Mouse (Mus musculus): ENCODE data around the gene Tssk1. TPM values are rescaled to one million over a fixed set of nuclear protein-coding genes. Genes with fewer than 3 reads are reported as not detected.

Tssk1 gene
- total and polyA plus RNA-seq, 3 experiments = 0.16 TPM; not detected in 2

DNA sequence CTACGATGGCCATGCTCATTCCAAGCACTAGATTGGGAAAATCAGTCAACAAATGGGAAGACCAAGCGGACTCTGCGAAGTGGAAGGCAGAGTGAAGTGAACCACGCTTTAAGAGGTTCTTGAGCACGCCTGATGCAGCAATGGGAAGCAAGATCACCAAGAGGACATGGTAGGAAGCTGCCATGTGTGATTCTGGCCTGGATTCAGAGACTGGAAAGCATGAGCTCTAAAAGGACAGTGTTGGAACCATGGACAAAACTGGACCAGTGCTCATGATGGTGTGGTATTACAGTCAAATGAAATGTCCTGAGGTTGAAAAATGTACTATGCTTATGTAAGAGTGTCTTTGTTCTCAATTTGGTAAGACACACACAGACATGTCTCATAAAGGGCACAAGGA is 42.7 kb upstream of the Tssk1 start:
- in situ Hi-C loops (cut with MboI; ENCODE audit: low pct_ligation_motif_present, low pct_unique_long_range_greater_than_20kb, low sequenced_read_pairs) (no loop called here), dilution Hi-C loops (cut with MboI; ENCODE audit: extremely low pct_ligation_motif_present, extremely low pct_unique_long_range_greater_than_20kb, low sequenced_read_pairs) (no loop called here)
- no peak for DNase-seq (ENCODE audit: extremely low read depth)
- TF ChIP-seq PAX5 (IDR thresholded peaks at IDR 0.05; ENCODE audit: low read length) = no peak
- TF ChIP-seq USF2 (conservative IDR thresholded peaks at IDR 0.05; ENCODE audit: low read depth, low read length) = no peak
- no peak for TF ChIP-seq RAD21 (IDR thresholded peaks at IDR 0.05; ENCODE audit: low read depth, low read length)
- no peak for TF ChIP-seq ZC3H11A (IDR thresholded peaks at IDR 0.05; ENCODE audit: low read depth, low read length)
- TF ChIP-seq TBP (conservative IDR thresholded peaks at IDR 0.05; ENCODE audit: low read depth, low read length) = no peak
- TF ChIP-seq SMC3 (IDR thresholded peaks at IDR 0.05; ENCODE audit: low read depth, low read length) = no peak
- TF ChIP-seq ZNF384 (IDR thresholded peaks at IDR 0.05; ENCODE audit: low read depth, low read length) = no peak
- TF ChIP-seq KAT2A (IDR thresholded peaks at IDR 0.05; ENCODE audit: insufficient replicate concordance, low read length) = no peak
- TF ChIP-seq MAFK (IDR thresholded peaks at IDR 0.05; ENCODE audit: insufficient replicate concordance, low read length) = no peak
- TF ChIP-seq CHD2 (IDR thresholded peaks at IDR 0.05; ENCODE audit: low read length) = no peak
- TF ChIP-seq ZKSCAN1 (IDR thresholded peaks at IDR 0.05; ENCODE audit: borderline replicate concordance, low read depth, low read length) = no peak
- TF ChIP-seq POLR2AphosphoS2 (IDR thresholded peaks at IDR 0.05; ENCODE audit: low read depth, low read length) = no peak
- no peak for TF ChIP-seq MAX (IDR thresholded peaks at IDR 0.05; ENCODE audit: low read length)
- no peak for TF ChIP-seq TCF12 (IDR thresholded peaks at IDR 0.05; ENCODE audit: low read depth, low read length)
- no peak for TF ChIP-seq E2F4 (IDR thresholded peaks at IDR 0.05; ENCODE audit: insufficient replicate concordance, low read depth, low read length)
- no peak for TF ChIP-seq BHLHE40 (IDR thresholded peaks at IDR 0.05; ENCODE audit: low read depth, low read length)
- TF ChIP-seq POLR2A (IDR thresholded peaks at IDR 0.05; ENCODE audit: low read depth, low read length) = no peak
- Histone ChIP-seq H3K9me3 (replicated peaks; ENCODE audit: low read length) (no peaks in the 10 kb centered on the region), H3K27me3 (replicated peaks) (no peaks in the 10 kb centered on the region), H3K4me1 (ENCODE audit: control insufficient read depth in 1 of 2, insufficient read depth in 2 of 2) (no peaks in the 10 kb centered on the region; a peak in 1 of 4 replicates), H3K4me2 (ENCODE audit: insufficient read depth, low read depth, poor library complexity, severe bottlenecking) (no peak overlapping the region), H3K79me2 (replicated peaks; ENCODE audit: control insufficient read depth, extremely low read depth, insufficient read depth, poor library complexity, severe bottlenecking) (no peaks in the 10 kb centered on the region), H3K27ac (ENCODE audit: insufficient read depth, low read depth) (no peak overlapping the region), H3K36me3 (replicated peaks in 1 of 2; ENCODE audit: control insufficient read depth in 1 of 2, insufficient read depth in 1 of 2, low read length in 1 of 2) (peaks cover 59 to 91% of the 10 kb centered on the region in 2 experiments), H3K9ac (ENCODE audit: insufficient read depth, low read depth) (no peak overlapping the region), H3K4me3 (replicated peaks in 1 of 3; ENCODE audit: low read depth in 2 of 3, low read length in 2 of 3, poor library complexity in 1 of 3) (no peak overlapping the region)

DNA sequence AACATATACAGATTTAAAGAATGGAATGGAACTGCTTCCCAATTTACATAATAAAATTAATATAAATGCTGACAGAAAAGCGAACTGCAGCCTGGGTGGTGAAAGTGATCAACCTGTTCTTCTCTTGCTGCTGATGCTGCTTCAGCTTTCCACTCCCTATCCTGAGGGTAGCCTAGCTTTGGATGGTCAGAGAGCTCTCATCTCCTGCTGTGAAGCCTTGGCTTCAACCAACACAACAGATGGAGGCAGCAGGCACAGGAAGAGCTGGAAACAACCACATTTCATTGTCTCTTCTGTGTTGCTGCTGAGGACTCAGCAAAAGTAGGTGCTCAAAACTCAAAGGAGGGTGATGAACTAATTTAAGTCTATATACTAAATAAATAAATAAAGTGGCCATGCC is 42.2 kb upstream of the Tssk1 start:
- in situ Hi-C loops (cut with MboI; ENCODE audit: low pct_ligation_motif_present, low pct_unique_long_range_greater_than_20kb, low sequenced_read_pairs) = no loop called here
- TF ChIP-seq ZNF384 (IDR thresholded peaks at IDR 0.05; ENCODE audit: low read depth, low read length) = no peak
- TF ChIP-seq MXI1 (IDR thresholded peaks at IDR 0.05; ENCODE audit: low read depth, low read length) = no peak
- TF ChIP-seq POLR2AphosphoS2 (IDR thresholded peaks at IDR 0.05; ENCODE audit: low read depth, low read length) = no peak
- no peak for TF ChIP-seq ZKSCAN1 (IDR thresholded peaks at IDR 0.05; ENCODE audit: borderline replicate concordance, low read depth, low read length)
- no peak for TF ChIP-seq MAX (IDR thresholded peaks at IDR 0.05; ENCODE audit: low read length)
- TF ChIP-seq BHLHE40 (IDR thresholded peaks at IDR 0.05; ENCODE audit: low read depth, low read length) = no peak
- TF ChIP-seq SMC3 (IDR thresholded peaks at IDR 0.05; ENCODE audit: low read depth, low read length) = no peak
- no peak for TF ChIP-seq USF2 (conservative IDR thresholded peaks at IDR 0.05; ENCODE audit: low read depth, low read length)
- no peak for TF ChIP-seq ELF1 (IDR thresholded peaks at IDR 0.05; ENCODE audit: low read depth, low read length)
- peaks cover 59 to 91% of the 10 kb centered on the region in 2 experiments for H3K36me3 ChIP-seq (replicated peaks in 1 of 2; ENCODE audit: control insufficient read depth in 1 of 2, insufficient read depth in 1 of 2, low read length in 1 of 2)
- no peaks in the 10 kb centered on the region for H3K9me3 ChIP-seq (replicated peaks; ENCODE audit: low read length)
- dilution Hi-C loops (cut with MboI; ENCODE audit: extremely low pct_ligation_motif_present, extremely low pct_unique_long_range_greater_than_20kb, low sequenced_read_pairs) = no loop called here
- H3K79me2 ChIP-seq (replicated peaks; ENCODE audit: control insufficient read depth, extremely low read depth, insufficient read depth, poor library complexity, severe bottlenecking) = no peaks in the 10 kb centered on the region
- H3K4me2 ChIP-seq (ENCODE audit: insufficient read depth, low read depth, poor library complexity, severe bottlenecking) = no peak overlapping the region
- no peaks in the 10 kb centered on the region for H3K4me1 ChIP-seq (ENCODE audit: control insufficient read depth in 1 of 2, insufficient read depth in 2 of 2)
- H3K9ac ChIP-seq (ENCODE audit: insufficient read depth, low read depth) = no peak overlapping the region
- H3K27me3 ChIP-seq (replicated peaks) = no peaks in the 10 kb centered on the region
- no peak overlapping the region for H3K27ac ChIP-seq (ENCODE audit: insufficient read depth, low read depth)
- H3K4me3 ChIP-seq (replicated peaks in 1 of 3; ENCODE audit: low read depth in 2 of 3, low read length in 2 of 3, poor library complexity in 1 of 3) = no peak overlapping the region
- DNase-seq (ENCODE audit: extremely low read depth) = no peak

Data from CH12.LX (cell line).